Mouse (Mus musculus) erythroid progenitor cell, adult 5-6 weeks (primary cell): Measurements from ENCODE around the gene Dph5. TPM values are rescaled to one million over a fixed set of nuclear protein-coding genes. Genes with fewer than 3 reads are reported as not detected.
"Not testable (repeated sequence)": the region's sequence is repeated elsewhere in the genome, so short reads cannot be mapped to it uniquely, and the experiment has no call there.

Experiments
- ATAC-seq: replicated peaks from 2 replicates; pipeline ENCODE4 v1.8.0; 2016; ENCODE audit warnings: moderate number of reproducible peaks, mild to moderate bottlenecking, moderate TSS enrichment, inconsistent platforms; ENCODE audit not compliant: poor library complexity, low FRiP score, severe bottlenecking
- total RNA-seq, 2 experiments: library from RNA; stranded (forward) in 1 of 2; stranded (reverse) in 1 of 2; fragments of 150-400 nt in 1 of 2; fragments of 186-747, 209-891 nt in 1 of 2; gene quantifications; 2 replicates each; pipeline versions ENCODE4 v1.2.3 to v1.2.4; 2015 to 2017; ENCODE audit warnings: low replicate concordance in 2 of 2

Gene Dph5
- total RNA-seq, 2 experiments from 2014 or later = 1.3 to 5.3 TPM

- ATAC-seq = peak; percentile 60
Measured at GRCm38 (mm10) chr3:115888310-115889106, 871 bp downstream of the Dph5 start.

- no peak for ATAC-seq
Measured at GRCm38 (mm10) chr3:115892341-115892740, 4.7 kb downstream of the Dph5 start.

- no peak for ATAC-seq
Measured at GRCm38 (mm10) chr3:115893166-115893565, 5.5 kb downstream of the Dph5 start.

GRCm38 (mm10) chr3:115898354-115898948, 10.8 kb downstream of the Dph5 start:
- no peak for ATAC-seq

- ATAC-seq = no peak
Measured at GRCm38 (mm10) chr3:115902301-115902956, 14.8 kb downstream of the Dph5 start.

- no peak for ATAC-seq
Measured at GRCm38 (mm10) chr3:115905067-115905466, 17.4 kb downstream of the Dph5 start.

GRCm38 (mm10) chr3:115905567-115905966, 17.9 kb downstream of the Dph5 start:
- ATAC-seq = no peak

GRCm38 (mm10) chr3:115907406-115907805, 19.8 kb downstream of the Dph5 start:
- not testable (repeated sequence) for ATAC-seq

- no peak for ATAC-seq
Measured at GRCm38 (mm10) chr3:115924401-115925190, 37.0 kb downstream of the Dph5 start.

- no peak for ATAC-seq
Measured at GRCm38 (mm10) chr3:115926531-115926930, 38.9 kb downstream of the Dph5 start.

GRCm38 (mm10) chr3:115931701-115932100, 44.1 kb downstream of the Dph5 start:
- ATAC-seq = no peak

- no peak for ATAC-seq
Measured at GRCm38 (mm10) chr3:115933293-115934186, 45.9 kb downstream of the Dph5 start.

GRCm38 (mm10) chr3:115936734-115937599, 49.3 kb downstream of the Dph5 start:
- ATAC-seq = peak; percentile 71

- ATAC-seq = no peak
Measured at GRCm38 (mm10) chr3:115937807-115938206, 50.2 kb downstream of the Dph5 start.

- ATAC-seq = no peak
Measured at GRCm38 (mm10) chr3:115940510-115940909, 52.9 kb downstream of the Dph5 start.

GRCm38 (mm10) chr3:115941464-115941863, 53.8 kb downstream of the Dph5 start:
- no peak for ATAC-seq

- no peak for ATAC-seq
Measured at GRCm38 (mm10) chr3:115944376-115944775, 56.7 kb downstream of the Dph5 start.

- no peak for ATAC-seq
Measured at GRCm38 (mm10) chr3:115946272-115946671, 58.6 kb downstream of the Dph5 start.
